Mouse (Mus musculus): ENCODE data around the gene Flrt1. TPM values are rescaled to one million over a fixed set of nuclear protein-coding genes. Genes with fewer than 3 reads are reported as not detected.
A peak's percentile ranks its signal among the peaks of the same experiment; 100 is the strongest.
"Not testable (repeated sequence)": the region's sequence is repeated elsewhere in the genome, so short reads cannot be mapped to it uniquely, and the experiment has no call there.

Gene Flrt1
- polyA plus RNA-seq, 1 experiment from 2014 or later = not detected

GRCm38 (mm10) chr19:7057722-7058207 lies 47.8 kb downstream of the Flrt1 start:
- H3K27ac ChIP-seq = 0 out of 2 replicates have a peak overlapping the region, but pooled peaks have one; percentile 7
- H3K79me2 ChIP-seq (ENCODE audit: inconsistent target) = no peaks in the 10 kb centered on the region
- 9% methylated on average over 15 of the region's 15 CpGs for WGBS (ENCODE audit: missing documents)
- H3K36me3 ChIP-seq (ENCODE audit: inconsistent target) = no peaks in the 10 kb centered on the region
- H3K4me3 ChIP-seq (ENCODE audit: inconsistent target) = peak overlapping the region; percentile 37

- no peaks in the 10 kb centered on the region for H3K79me2 ChIP-seq (ENCODE audit: inconsistent target)
- 0 out of 2 replicates have a peak overlapping the region, but pooled peaks have one; percentile 7 for H3K27ac ChIP-seq
- H3K4me3 ChIP-seq (ENCODE audit: inconsistent target) = peak overlapping the region; percentile 37
- no peaks in the 10 kb centered on the region for H3K36me3 ChIP-seq (ENCODE audit: inconsistent target)
- WGBS (ENCODE audit: missing documents) = 2% methylated on average over 16 of the region's 16 CpGs
Measured at GRCm38 (mm10) chr19:7057126-7057721, 48.3 kb downstream of the Flrt1 start.

- WGBS (ENCODE audit: missing documents) = 3% methylated on average over 70 of the region's 72 CpGs
- Histone ChIP-seq H3K27ac (0 out of 2 replicates have a peak within 1 kb of the TSS, but pooled peaks have one; percentile 7), H3K36me3 (ENCODE audit: inconsistent target) (no peaks in the 10 kb centered on the region), H3K4me3 (ENCODE audit: inconsistent target) (peak within 1 kb of the TSS; percentile 37), H3K79me2 (ENCODE audit: inconsistent target) (no peaks in the 10 kb centered on the region)
Measured at GRCm38 (mm10) chr19:7056248-7057087, 49.1 kb downstream of the Flrt1 start, which contains the start of gene Macrod1. Macrod1 (plus strand) TSS chr19:7056810.

- Histone ChIP-seq H3K4me3 (ENCODE audit: inconsistent target) (no peak overlapping the region), H3K79me2 (ENCODE audit: inconsistent target) (no peaks in the 10 kb centered on the region), H3K27ac (no peak overlapping the region), H3K36me3 (ENCODE audit: inconsistent target) (no peaks in the 10 kb centered on the region)
- 56% methylated on average over 3 of the region's 3 CpGs for WGBS (ENCODE audit: missing documents)
Measured at GRCm38 (mm10) chr19:7055173-7055572, 50.4 kb downstream of the Flrt1 start.

- H3K4me3 ChIP-seq (ENCODE audit: inconsistent target) = no peak overlapping the region
- H3K27ac ChIP-seq = no peak overlapping the region
- H3K79me2 ChIP-seq (ENCODE audit: inconsistent target) = no peaks in the 10 kb centered on the region
- WGBS (ENCODE audit: missing documents) = 81% methylated on average over 10 of the region's 10 CpGs
- H3K36me3 ChIP-seq (ENCODE audit: inconsistent target) = no peaks in the 10 kb centered on the region
Measured at GRCm38 (mm10) chr19:7054772-7055171, 50.8 kb downstream of the Flrt1 start.

GRCm38 (mm10) chr19:7053382-7053781 lies 52.1 kb downstream of the Flrt1 start:
- not testable (repeated sequence) for H3K79me2 ChIP-seq (ENCODE audit: inconsistent target); H3K4me3 ChIP-seq (ENCODE audit: inconsistent target); H3K27ac ChIP-seq; H3K36me3 ChIP-seq (ENCODE audit: inconsistent target)
- WGBS (ENCODE audit: missing documents) = 98% methylated on average over 4 of the region's 4 CpGs

GRCm38 (mm10) chr19:7044706-7045105 lies 60.8 kb downstream of the Flrt1 start:
- no peaks in the 10 kb centered on the region for H3K36me3 ChIP-seq (ENCODE audit: inconsistent target)
- H3K4me3 ChIP-seq (ENCODE audit: inconsistent target) = no peak overlapping the region
- no peak overlapping the region for H3K27ac ChIP-seq
- WGBS (ENCODE audit: missing documents) = 88% methylated on average over 4 of the region's 4 CpGs
- no peaks in the 10 kb centered on the region for H3K79me2 ChIP-seq (ENCODE audit: inconsistent target)

- no peak overlapping the region for H3K4me3 ChIP-seq (ENCODE audit: inconsistent target)
- peaks cover 1% of the 10 kb centered on the region for H3K79me2 ChIP-seq (ENCODE audit: inconsistent target)
- no peaks in the 10 kb centered on the region for H3K36me3 ChIP-seq (ENCODE audit: inconsistent target)
- WGBS (ENCODE audit: missing documents) = 86% methylated on average over 4 of the region's 4 CpGs
- no peak overlapping the region for H3K27ac ChIP-seq
Measured at GRCm38 (mm10) chr19:7044279-7044678, 61.2 kb downstream of the Flrt1 start.

Other genes starting within 250 kb of the Flrt1 start
- 16.2 to 28.6 TPM (median 21.1 TPM) in 3 replicates for gene Ccdc88b, start 247.5 kb downstream of the Flrt1 start, polyA plus RNA-seq (2018)
- 70.0 to 96.1 TPM (median 81.1 TPM) in 3 replicates for gene Trmt112, start 196.0 kb downstream of the Flrt1 start, polyA plus RNA-seq (2018)
- 147 to 393 TPM (median 352 TPM) in 3 replicates for gene Prdx5, start 195.6 kb downstream of the Flrt1 start, polyA plus RNA-seq (2018)
- 11.0 to 32.7 TPM (median 31.3 TPM) in 3 replicates for gene Esrra, start 183.9 kb downstream of the Flrt1 start, polyA plus RNA-seq (2018)
- gene Catsperz, start 180.3 kb downstream of the Flrt1 start, polyA plus RNA-seq (2018) = not detected in 3 replicates
- not detected in 3 replicates for gene Kcnk4, start 171.2 kb downstream of the Flrt1 start, polyA plus RNA-seq (2018)
- gene Bad, start 163.9 kb downstream of the Flrt1 start, polyA plus RNA-seq (2018) = 40.5 to 63.3 TPM (median 50.1 TPM) in 3 replicates
- 15.6 to 35.9 TPM (median 30.6 TPM) in 3 replicates for gene Gpr137, start 163.2 kb downstream of the Flrt1 start, polyA plus RNA-seq (2018)
- 51.9 to 204 TPM (median 81.4 TPM) in 3 replicates for gene Ppp1r14b, start 130.8 kb downstream of the Flrt1 start, polyA plus RNA-seq (2018)
- gene Plcb3, start 129.3 kb downstream of the Flrt1 start, polyA plus RNA-seq (2018) = 15.2 to 25.2 TPM (median 24.8 TPM) in 3 replicates
- 146 to 269 TPM (median 153 TPM) in 3 replicates for gene Fkbp2, start 125.2 kb downstream of the Flrt1 start, polyA plus RNA-seq (2018)
- 34.5 to 91.1 TPM (median 72.1 TPM) in 3 replicates for gene Vegfb, start 118.1 kb downstream of the Flrt1 start, polyA plus RNA-seq (2018)
- 18.1 to 21.0 TPM (median 19.3 TPM) in 3 replicates for gene Dnajc4, start 113.2 kb downstream of the Flrt1 start, polyA plus RNA-seq (2018)
- 4.5 to 6.6 TPM (median 5.3 TPM) in 3 replicates for gene Nudt22, start 109.6 kb downstream of the Flrt1 start, polyA plus RNA-seq (2018)
- gene Trpt1, start 109.6 kb downstream of the Flrt1 start, polyA plus RNA-seq (2018) = 0.55 to 0.80 TPM (median 0.66 TPM) in 3 replicates
- 194 to 236 TPM (median 225 TPM) in 3 replicates for gene Fermt3, start 86.3 kb downstream of the Flrt1 start, polyA plus RNA-seq (2018)
- gene Stip1, start 65.8 kb downstream of the Flrt1 start, polyA plus RNA-seq (2018) = 53.3 to 149 TPM (median 126 TPM) in 3 replicates
- gene Macrod1, start 48.9 kb downstream of the Flrt1 start, polyA plus RNA-seq (2018) = 5.5 to 13.5 TPM (median 7.3 TPM) in 3 replicates
- 63.3 to 78.4 TPM (median 68.3 TPM) in 3 replicates for gene Otub1, start 100.6 kb upstream of the Flrt1 start, polyA plus RNA-seq (2018)
- gene Cox8a, start 111.9 kb upstream of the Flrt1 start, polyA plus RNA-seq (2018) = 220 to 440 TPM (median 391 TPM) in 3 replicates
- gene Naa40, start 135.5 kb upstream of the Flrt1 start, polyA plus RNA-seq (2018) = 17.5 to 29.1 TPM (median 25.8 TPM) in 3 replicates
- 0.52 to 0.81 TPM (median 0.66 TPM) in 3 replicates for gene Rcor2, start 161.6 kb upstream of the Flrt1 start, polyA plus RNA-seq (2018)
- gene Mark2, start 236.1 kb upstream of the Flrt1 start, polyA plus RNA-seq (2018) = 28.6 to 40.1 TPM (median 35.7 TPM) in 3 replicates